19 mouse cellular contexts compared by ENCODE assay signal in the genomic region with DNA sequence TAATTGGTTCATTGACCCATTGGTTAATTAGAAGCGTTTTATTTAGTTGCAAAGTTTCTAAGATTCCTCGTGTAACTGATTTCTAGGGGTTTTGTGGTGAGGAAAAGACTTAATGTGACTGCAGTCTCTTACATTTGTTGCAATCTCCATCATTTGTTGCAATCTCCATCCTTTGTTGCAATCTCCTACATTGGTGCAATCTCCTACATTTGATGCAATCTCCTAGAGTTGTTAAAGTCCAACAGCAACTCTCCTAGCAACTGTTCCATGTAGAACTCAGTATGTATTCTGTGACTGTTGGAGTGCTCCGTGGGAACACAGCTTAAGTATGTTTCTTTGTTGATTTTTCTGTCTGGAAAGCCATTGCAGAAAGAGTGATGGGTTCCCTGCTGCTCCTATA.
A peak's percentile ranks its signal among the peaks of the same experiment; 100 is the strongest.
DNase-seq lines count a peak whose midpoint lies in the region; ATAC-seq and TF ChIP-seq lines count a peak whose summit lies in the region.
"Had no signal": no experiment of that assay in that cellular context is flagged by ENCODE, and none has a peak within 500 bp of the region (broad histone marks: within the 10 kb centered on the region; RNA-seq: fewer than 3 reads in every experiment).

No protein-coding gene starts in this region.

- no peaks in the 10 kb centered on the region for H3K27me3 ChIP-seq in midbrain, embryonic 11.5 days (ENCODE audit: control insufficient read depth, insufficient read depth, low read length)
- H3K27me3 ChIP-seq in midbrain, embryonic 15.5 days (replicated peaks) = no peaks in the 10 kb centered on the region
- H3K27me3 ChIP-seq in hindbrain, embryonic 14.5 days (ENCODE audit: control insufficient read depth, insufficient read depth, low read length) = no peaks in the 10 kb centered on the region
- H3K27me3 ChIP-seq: embryonic facial prominence, embryonic 12.5 days; forebrain, embryonic 13.5 days; forebrain, embryonic 15.5 days had no signal

- no peaks in the 10 kb centered on the region for H3K4me1 ChIP-seq in midbrain, embryonic 11.5 days (ENCODE audit: control insufficient read depth, insufficient read depth, low read length)
- H3K4me1 ChIP-seq in midbrain, embryonic 15.5 days = no peaks in the 10 kb centered on the region
- H3K4me1 ChIP-seq in hindbrain, embryonic 14.5 days (replicated peaks; ENCODE audit: control insufficient read depth, insufficient read depth, low read length) = no peaks in the 10 kb centered on the region
- H3K4me1 ChIP-seq: embryonic facial prominence, embryonic 10.5 days; embryonic facial prominence, embryonic 12.5 days; forebrain, embryonic 13.5 days; forebrain, embryonic 15.5 days had no signal

- no peaks in the 10 kb centered on the region for H3K9me3 ChIP-seq in midbrain, embryonic 11.5 days (ENCODE audit: control insufficient read depth, low read length)
- no peaks in the 10 kb centered on the region for H3K9me3 ChIP-seq in midbrain, embryonic 15.5 days
- H3K9me3 ChIP-seq in hindbrain, embryonic 14.5 days (ENCODE audit: control insufficient read depth, low read length) = no peaks in the 10 kb centered on the region
- H3K9me3 ChIP-seq: embryonic facial prominence, embryonic 10.5 days; embryonic facial prominence, embryonic 12.5 days; forebrain, embryonic 13.5 days; forebrain, embryonic 15.5 days had no signal

- H3K36me3 ChIP-seq in midbrain, embryonic 11.5 days (ENCODE audit: control insufficient read depth, insufficient read depth, low read length) = no peaks in the 10 kb centered on the region
- H3K36me3 ChIP-seq in midbrain, embryonic 15.5 days (replicated peaks) = no peaks in the 10 kb centered on the region
- H3K36me3 ChIP-seq in hindbrain, embryonic 14.5 days (replicated peaks; ENCODE audit: control insufficient read depth, insufficient read depth) = no peaks in the 10 kb centered on the region
- H3K36me3 ChIP-seq: embryonic facial prominence, embryonic 10.5 days; embryonic facial prominence, embryonic 12.5 days; forebrain, embryonic 15.5 days had no signal

- intact Hi-C loops in left cerebral cortex, adult 2 months (cut with DNase I) = no loop called here

- no peak for ATAC-seq in midbrain, embryonic 11.5 days (ENCODE audit: low FRiP score)
- ATAC-seq in midbrain, embryonic 15.5 days (replicated peaks) = no peak
- ATAC-seq in megakaryocyte, adult 5-6 weeks (ENCODE audit: poor library complexity, severe bottlenecking) = peak; percentile 92
- ATAC-seq in hindbrain, embryonic 14.5 days (ENCODE audit: low FRiP score) = no peak
- ATAC-seq: forebrain, embryonic 13.5 days; forebrain, embryonic 15.5 days had no signal

- H3K9ac ChIP-seq in midbrain, embryonic 11.5 days (ENCODE audit: low read length) = no peak overlapping the region
- no peak overlapping the region for H3K9ac ChIP-seq in midbrain, embryonic 15.5 days
- no peak overlapping the region for H3K9ac ChIP-seq in hindbrain, embryonic 14.5 days
- H3K9ac ChIP-seq: embryonic facial prominence, embryonic 12.5 days; forebrain, embryonic 13.5 days; forebrain, embryonic 15.5 days had no signal

- no peak overlapping the region for H3K4me3 ChIP-seq in layer of hippocampus, adult 2 months
- H3K4me3 ChIP-seq in midbrain, embryonic 11.5 days (ENCODE audit: low read depth, low read length) = no peak overlapping the region
- H3K4me3 ChIP-seq in midbrain, embryonic 15.5 days = no peak overlapping the region
- H3K4me3 ChIP-seq in left cerebral cortex, adult 2 months = no peak overlapping the region
- no peak overlapping the region for H3K4me3 ChIP-seq in hindbrain, embryonic 14.5 days (replicated peaks; ENCODE audit: low read length)
- H3K4me3 ChIP-seq: embryonic facial prominence, embryonic 10.5 days; embryonic facial prominence, embryonic 12.5 days; forebrain, embryonic 13.5 days; forebrain, embryonic 15.5 days had no signal

- 0 out of 2 replicates have a peak overlapping the region, but pooled peaks have one; percentile 23 for H3K27ac ChIP-seq in layer of hippocampus, adult 2 months
- no peak overlapping the region for H3K27ac ChIP-seq in midbrain, embryonic 11.5 days (ENCODE audit: low read depth, low read length)
- no peak overlapping the region for H3K27ac ChIP-seq in midbrain, embryonic 15.5 days
- no peak overlapping the region for H3K27ac ChIP-seq in left cerebral cortex, adult 2 months
- H3K27ac ChIP-seq in hindbrain, embryonic 14.5 days = no peak overlapping the region
- H3K27ac ChIP-seq: embryonic facial prominence, embryonic 10.5 days; embryonic facial prominence, embryonic 12.5 days; forebrain, embryonic 13.5 days; forebrain, embryonic 15.5 days had no signal

- WGBS in midbrain, embryonic 11.5 days = 76% methylated on average over 3 of the region's 3 CpGs
- 74% methylated on average over 3 of the region's 3 CpGs for WGBS in midbrain, embryonic 15.5 days
- 72% methylated on average over 3 of the region's 3 CpGs for WGBS in hindbrain, embryonic 14.5 days

- DNase-seq in layer of hippocampus, adult 2 months (ENCODE audit: low spot score in 2 of 2) = no peak
- DNase-seq in layer of hippocampus, postnatal 36 days = no peak
- DNase-seq in midbrain, embryonic 11.5 days (ENCODE audit: low spot score, missing footprints) = peak; percentile 54
- DNase-seq in left cerebral cortex, adult 2 months (ENCODE audit: extremely low spot score in 1 of 2, low spot score in 2 of 2) = no peak
- no peak for DNase-seq in hindbrain, embryonic 14.5 days (ENCODE audit: low spot score)
- DNase-seq: adrenal gland, adult 2 months; adrenal gland, postnatal 10 days; adrenal gland, postnatal 25 days; cerebellum, adult 11-12 months; cerebellum, adult 2 months; cerebellum, adult 9-10 months; cerebellum, postnatal 10 days; cerebellum, postnatal 25 days had no signal

- no peak for TF ChIP-seq CTCF in layer of hippocampus, adult 2 months (conservative IDR thresholded peaks at IDR 0.05)
- TF ChIP-seq CTCF in left cerebral cortex, adult 2 months (IDR thresholded peaks at IDR 0.05) = no peak

- H3K4me2 ChIP-seq in midbrain, embryonic 11.5 days = no peak overlapping the region
- no peak overlapping the region for H3K4me2 ChIP-seq in midbrain, embryonic 15.5 days
- no peak overlapping the region for H3K4me2 ChIP-seq in hindbrain, embryonic 14.5 days (replicated peaks)
- H3K4me2 ChIP-seq: embryonic facial prominence, embryonic 12.5 days; forebrain, embryonic 13.5 days; forebrain, embryonic 15.5 days had no signal
